Mouse (Mus musculus): ENCODE data around the gene Tnnc2.

GRCm38 (mm10) chr2:164827146-164827850 lies 47.5 kb upstream of the Tnnc2 start:
- TF ChIP-seq POLR2A (IDR thresholded peaks at IDR 0.05; ENCODE audit: borderline replicate concordance, insufficient read depth, low read length), result no peak
- no peak for TF ChIP-seq CTCF (IDR thresholded peaks at IDR 0.05; ENCODE audit: borderline replicate concordance, insufficient read depth, low read depth, low read length)
